Mouse (Mus musculus): Measurements from ENCODE around the gene Miip.

GRCm38 (mm10) chr4:147842871-147843270 is 25.7 kb downstream of the Miip start:
- TF ChIP-seq CTCF (IDR thresholded peaks at IDR 0.05; ENCODE audit: low read depth) (no peak), EP300 (optimal IDR thresholded peaks at IDR 0.05) (no peak)

Measured in stomach, postnatal 0 days (tissue).